Mouse (Mus musculus) naive thymus-derived CD4-positive, alpha-beta T cell, adult 5 months (primary cell): Measurements from ENCODE around the gene Dido1. TPM values are rescaled to one million over a fixed set of nuclear protein-coding genes. Genes with fewer than 3 reads are reported as not detected.

Experiments
- polyA plus RNA-seq: library from polyadenylated mRNA; unstranded; fragments of 100-300 nt; shearing (Covaris generic); gene quantifications from one replicate; pipeline ENCODE4 v1.2.1, GENCODE M21; 2017

The Dido1 gene
- polyA plus RNA-seq, result 41.2 TPM

DNA sequence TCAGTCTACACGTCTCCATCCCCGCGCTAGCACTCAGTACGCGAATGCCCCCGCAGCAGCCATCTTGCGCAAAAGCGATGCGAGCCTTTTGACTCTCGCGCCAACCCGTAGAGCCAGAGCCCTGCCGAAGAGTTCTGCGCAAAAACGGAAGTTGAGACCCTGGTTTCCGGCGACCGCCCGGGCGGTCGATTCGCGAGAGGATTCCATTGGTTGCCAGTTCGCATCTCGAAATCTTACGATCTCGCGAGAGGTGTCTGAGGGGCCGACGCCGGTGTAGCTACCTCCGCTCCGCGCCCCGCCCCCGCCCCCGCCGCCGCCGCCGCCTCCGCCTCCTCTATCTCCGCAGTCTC is at the start of gene Dido1, which contains the start of gene Gid8:
Gene Dido1, minus strand, starts transcription at position 77 of the 350 bp plus-strand sequence.
Gene Gid8, plus strand, starts transcription at position 195 of the 350 bp plus-strand sequence.

DNA sequence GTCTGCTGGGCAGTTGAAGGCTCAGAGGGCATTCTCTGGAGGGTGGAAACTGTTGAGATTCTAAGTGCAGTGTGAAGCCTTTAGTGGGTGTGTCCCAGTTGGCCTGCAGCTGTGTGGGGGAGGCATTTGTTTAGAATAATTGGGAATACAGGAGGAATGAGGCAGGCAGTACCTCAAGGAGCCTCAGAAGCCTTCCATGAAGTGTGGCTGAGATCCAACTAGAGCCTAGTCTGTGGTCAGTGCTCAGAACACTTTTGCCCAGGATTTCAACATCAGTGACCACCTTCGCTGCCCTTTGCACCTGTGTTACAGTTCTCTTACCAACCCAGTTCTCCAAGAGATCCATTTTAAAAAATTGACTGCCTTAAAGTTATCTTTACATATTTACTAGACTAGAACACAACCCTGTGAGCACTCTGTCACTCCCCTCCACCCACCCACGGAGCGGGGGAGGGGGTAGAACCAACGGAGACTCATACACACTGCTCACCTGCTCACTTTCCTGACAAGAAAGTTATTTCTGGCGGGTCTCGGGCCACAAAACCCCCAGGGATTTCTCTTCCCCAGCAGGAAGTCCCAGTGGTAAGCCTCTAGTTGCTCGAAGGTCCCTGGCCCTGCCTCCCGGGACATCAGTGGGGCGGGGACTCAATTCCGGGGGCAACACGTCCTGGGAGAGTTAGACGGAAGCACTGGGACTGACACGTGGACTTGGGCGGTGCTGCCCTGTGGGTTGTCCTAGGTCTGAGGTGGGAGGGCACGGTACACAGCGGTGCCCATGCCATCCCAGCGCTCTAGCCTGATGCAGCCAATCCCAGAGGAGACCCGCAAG is 15.0 kb upstream of the Dido1 start, which contains the start of gene Slc17a9:
Gene Slc17a9, plus strand, starts transcription at position 679 of the 829 bp plus-strand sequence.

DNA sequence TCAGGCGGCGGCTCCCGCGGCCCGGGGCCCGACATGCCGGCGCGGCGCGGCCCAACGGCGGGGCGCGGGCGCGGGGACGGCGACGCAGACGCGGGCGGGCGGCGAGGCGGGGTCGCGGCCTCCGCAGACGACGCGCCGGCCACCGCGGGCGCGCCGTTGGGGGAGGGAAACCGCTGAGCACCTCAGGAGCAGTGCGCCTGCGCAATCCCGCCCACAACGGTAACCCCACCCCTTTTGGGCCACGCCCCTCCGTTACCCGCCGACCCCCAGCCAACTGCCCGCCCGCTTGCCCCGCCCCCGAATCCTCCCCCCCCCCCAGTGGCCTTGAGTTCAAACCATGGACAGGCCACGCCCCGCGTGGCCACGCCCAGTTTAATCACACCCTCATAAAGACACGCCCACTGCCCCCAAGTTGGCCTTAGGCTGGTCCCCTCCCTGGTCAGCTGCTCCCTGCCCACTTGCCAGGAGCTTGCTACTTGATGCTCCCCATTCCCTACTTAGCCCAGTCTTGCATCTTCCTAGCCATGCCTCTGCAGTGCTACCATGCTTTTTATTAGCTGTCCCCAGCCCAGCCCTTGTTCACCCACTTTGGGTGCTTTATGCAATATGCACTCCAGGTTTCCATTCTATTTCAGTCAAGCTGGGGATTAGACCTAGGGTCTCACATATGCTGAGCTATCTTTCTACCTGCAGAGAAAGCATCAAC is 67.1 kb downstream of the Dido1 start, which contains the start of gene Tcfl5:
Gene Tcfl5, minus strand, starts transcription at position 154 of the 706 bp plus-strand sequence.

Other genes starting within 250 kb of the Dido1 start
- not detected for gene Ntsr1, start 210.0 kb downstream of the Dido1 start, polyA plus RNA-seq
- 66.6 TPM for gene Mrgbp, start 128.7 kb downstream of the Dido1 start, polyA plus RNA-seq
- 68.7 TPM for gene Ogfr, start 120.8 kb downstream of the Dido1 start, polyA plus RNA-seq
- gene Col9a3, start 112.2 kb downstream of the Dido1 start, polyA plus RNA-seq, result 0.97 TPM
- gene Tcfl5, start 67.3 kb downstream of the Dido1 start, polyA plus RNA-seq, result 0.49 TPM
- 24.9 TPM for gene Gid8, start 118 bp upstream of the Dido1 start, polyA plus RNA-seq
- gene Slc17a9, start 15.3 kb upstream of the Dido1 start, polyA plus RNA-seq, result 57.4 TPM
- not detected for gene Bhlhe23, start 66.9 kb upstream of the Dido1 start, polyA plus RNA-seq
- 117 TPM for gene Ythdf1, start 210.9 kb upstream of the Dido1 start, polyA plus RNA-seq
- gene Birc7, start 219.0 kb upstream of the Dido1 start, polyA plus RNA-seq, result not detected
- gene Nkain4, start 244.7 kb upstream of the Dido1 start, polyA plus RNA-seq, result not detected